8 mouse cellular contexts compared by ENCODE assay signal in genomic region chr4:88938712-88939032, GRCm38 (mm10). TPM values are rescaled to one million over a fixed set of nuclear protein-coding genes. Genes with fewer than 3 reads are reported as not detected.
DNase-seq lines count a peak whose midpoint lies in the region; ATAC-seq and TF ChIP-seq lines count a peak whose summit lies in the region.

No protein-coding gene starts in this region.

- H3K4me1 ChIP-seq in heart, embryonic 14.5 days (ENCODE audit: control insufficient read depth in 2 of 2, insufficient read depth in 2 of 2, low read length in 2 of 2): peaks cover 0 to 2% of the 10 kb centered on the region in 2 experiments; a peak in 1 of 4 replicates
- peaks cover 4% of the 10 kb centered on the region; the same call in 1 of the 2 replicates for H3K4me1 ChIP-seq in E14TG2a.4 (replicated peaks; ENCODE audit: low read depth, low read length)
- H3K4me1 ChIP-seq in forebrain, embryonic 13.5 days: peaks cover 4% of the 10 kb centered on the region; the same call in 1 of the 2 replicates
- H3K4me1 ChIP-seq in liver, embryonic 14.5 days (replicated peaks; ENCODE audit: control insufficient read depth in 2 of 2, insufficient read depth in 2 of 2, low read length in 1 of 2): peaks cover 0 to 3% of the 10 kb centered on the region in 2 experiments; a peak in 1 of 4 replicates

- TF ChIP-seq EP300 in liver, embryonic 14.5 days (IDR thresholded peaks at IDR 0.05; ENCODE audit: low read depth): no peak

- 14% methylated on average over 11 of the region's 11 CpGs for WGBS in heart, embryonic 14.5 days
- WGBS in forebrain, embryonic 13.5 days: 6% methylated on average over 11 of the region's 11 CpGs
- 19% methylated on average over 11 of the region's 11 CpGs for WGBS in liver, embryonic 14.5 days (ENCODE audit: insufficient replicate concordance)

- H3K36me3 ChIP-seq in heart, embryonic 14.5 days (ENCODE audit: control insufficient read depth, insufficient read depth, low read length): no peaks in the 10 kb centered on the region
- H3K36me3 ChIP-seq in E14TG2a.4 (ENCODE audit: insufficient read depth, low read length): no peaks in the 10 kb centered on the region
- H3K36me3 ChIP-seq in forebrain, embryonic 13.5 days (ENCODE audit: poor library complexity, severe bottlenecking): no peaks in the 10 kb centered on the region
- no peaks in the 10 kb centered on the region for H3K36me3 ChIP-seq in liver, embryonic 14.5 days (replicated peaks; ENCODE audit: control insufficient read depth, insufficient read depth, low read depth)

- H3K4me2 ChIP-seq in heart, embryonic 14.5 days (ENCODE audit: low read length): peak overlapping the region; percentile 78
- H3K4me2 ChIP-seq in forebrain, embryonic 13.5 days: peak overlapping the region; percentile 89
- H3K4me2 ChIP-seq in liver, embryonic 14.5 days (ENCODE audit: low read depth): peak overlapping the region; percentile 83

- H3K9ac ChIP-seq in heart, embryonic 14.5 days (ENCODE audit: low read length): peak overlapping the region; percentile 65
- peak overlapping the region; percentile 70 for H3K9ac ChIP-seq in forebrain, embryonic 13.5 days
- peak overlapping the region; percentile 18; the same call in 1 of the 2 replicates for H3K9ac ChIP-seq in liver, embryonic 14.5 days (replicated peaks)

- no peaks in the 10 kb centered on the region for H3K9me3 ChIP-seq in heart, embryonic 14.5 days (ENCODE audit: control insufficient read depth, low read length)
- no peaks in the 10 kb centered on the region for H3K9me3 ChIP-seq in E14TG2a.4 (ENCODE audit: low read length)
- H3K9me3 ChIP-seq in forebrain, embryonic 13.5 days (replicated peaks): no peaks in the 10 kb centered on the region
- H3K9me3 ChIP-seq in liver, embryonic 14.5 days (ENCODE audit: control insufficient read depth, low read length): no peaks in the 10 kb centered on the region

- no peak for TF ChIP-seq CTCF in E14TG2a.4 (conservative IDR thresholded peaks at IDR 0.05; ENCODE audit: low read length)
- TF ChIP-seq CTCF in liver, embryonic 14.5 days (IDR thresholded peaks at IDR 0.05; ENCODE audit: low read depth): no peak

- H3K27ac ChIP-seq in heart, embryonic 14.5 days (replicated peaks in 1 of 2; ENCODE audit: control insufficient read depth in 1 of 2, insufficient read depth in 1 of 2, low read depth in 2 of 2, low read length in 2 of 2): no peak overlapping the region
- 0 out of 2 replicates have a peak overlapping the region, but pooled peaks have one; percentile 31 for H3K27ac ChIP-seq in forebrain, embryonic 13.5 days
- H3K27ac ChIP-seq in liver, embryonic 14.5 days: no peak overlapping the region

- no peak for DNase-seq in heart, adult 9 months (ENCODE audit: low spot score in 2 of 2)
- no peak for DNase-seq in liver, embryonic 14.5 days (ENCODE audit: low read depth in 3 of 3, low spot score in 3 of 3)
- no peak for DNase-seq in embryo, embryonic 10 days (ENCODE audit: low spot score)
- DNase-seq in urinary bladder, postnatal 4 days (ENCODE audit: low spot score in 2 of 2): no peak
- DNase-seq in kidney, adult 8-10 months: no peak

- peaks cover 13% of the 10 kb centered on the region; the same call in 1 of the 2 replicates for H3K27me3 ChIP-seq in heart, embryonic 14.5 days (ENCODE audit: control insufficient read depth, insufficient read depth, low read length)
- peaks cover 25% of the 10 kb centered on the region for H3K27me3 ChIP-seq in E14TG2a.4 (ENCODE audit: insufficient read depth, low read length)
- H3K27me3 ChIP-seq in forebrain, embryonic 13.5 days: peaks cover 35% of the 10 kb centered on the region
- peaks cover 9% of the 10 kb centered on the region for H3K27me3 ChIP-seq in liver, embryonic 14.5 days (ENCODE audit: control insufficient read depth, insufficient read depth, low read length)

- ATAC-seq in heart, embryonic 14.5 days (ENCODE audit: insufficient number of reproducible peaks, insufficient read depth, low FRiP score, low read depth): no peak
- no peak for ATAC-seq in forebrain, embryonic 13.5 days
- no peak; the same call in 1 of the 2 replicates for ATAC-seq in liver, embryonic 14.5 days (ENCODE audit: insufficient read depth)

- peak overlapping the region; percentile 59 to 89 for H3K4me3 ChIP-seq in heart, embryonic 14.5 days (ENCODE audit: control insufficient read depth in 1 of 2, insufficient read depth in 1 of 2, low read depth in 1 of 2, low read length in 2 of 2)
- H3K4me3 ChIP-seq in E14TG2a.4 (replicated peaks; ENCODE audit: low read length): peak overlapping the region; percentile 84
- H3K4me3 ChIP-seq in forebrain, embryonic 13.5 days: peak overlapping the region; percentile 69
- peak overlapping the region; percentile 28 to 76 for H3K4me3 ChIP-seq in liver, embryonic 14.5 days (ENCODE audit: insufficient read depth in 1 of 2, low read depth in 2 of 2, low read length in 2 of 2)

RNA-seq across cellular contexts. Expression of gene Ifne, which starts 58.7 kb away (rescaled TPM):
- not detected in 2 replicates for polyA plus RNA-seq in heart, embryonic 14.5 days (2014; fragmentation: Nextera tagmentation; extraction: Ambion mirVana)
- polyA plus RNA-seq in forebrain, embryonic 13.5 days (2015; fragmentation: Nextera tagmentation; extraction: Ambion mirVana): not detected in 2 replicates
- not detected in 2 replicates for polyA plus RNA-seq in liver, embryonic 14.5 days (2012; rRNA removed)
- not detected in 2 replicates for polyA plus RNA-seq in liver, embryonic 14.5 days (2014; fragmentation: Nextera tagmentation; extraction: Ambion mirVana)

Comparison
In these comparisons a context has a peak if more than half of its experiments do, and no peak if none do; other contexts are left out.
1. H3K9ac ChIP-seq: peak in every context shown above with its lines; median percentile 70 in forebrain, embryonic 13.5 days; 65 in heart, embryonic 14.5 days; 18 in liver, embryonic 14.5 days.